Comparison of ENCODE assay signal across 8 mouse cellular contexts in genomic region chr4:49522576-49522975, GRCm38 (mm10). TPM values are rescaled to one million over a fixed set of nuclear protein-coding genes. Genes with fewer than 3 reads are reported as not detected.
A peak's percentile ranks its signal among the peaks of the same experiment; 100 is the strongest.
DNase-seq lines count a peak whose midpoint lies in the region; ATAC-seq and TF ChIP-seq lines count a peak whose summit lies in the region.

No protein-coding gene starts in this region.

- H3K27ac ChIP-seq in lung, postnatal 0 days (ENCODE audit: low read length): no peak overlapping the region
- H3K27ac ChIP-seq in embryonic facial prominence, embryonic 12.5 days: no peak overlapping the region
- H3K27ac ChIP-seq in heart, embryonic 16.5 days (ENCODE audit: low read length): no peak overlapping the region
- no peak overlapping the region for H3K27ac ChIP-seq in stomach, embryonic 16.5 days (ENCODE audit: low read length)

- DNase-seq in lung, postnatal 0 days (ENCODE audit: low spot score): peak; percentile 8
- DNase-seq in lung, postnatal 25 days (ENCODE audit: low spot score): no peak
- peak; percentile 71 to 90 for DNase-seq in left cerebral cortex, adult 9 months (ENCODE audit: low spot score in 2 of 2)
- DNase-seq in thymus, postnatal 25 days: no peak

- no peak overlapping the region for H3K4me2 ChIP-seq in lung, postnatal 0 days (replicated peaks; ENCODE audit: low read depth, low read length)
- H3K4me2 ChIP-seq in embryonic facial prominence, embryonic 12.5 days (replicated peaks): 0 out of 2 replicates have a peak overlapping the region, but pooled peaks have one; percentile 52
- peak overlapping the region; percentile 85 for H3K4me2 ChIP-seq in heart, embryonic 16.5 days (ENCODE audit: low read depth, low read length)
- peak overlapping the region; percentile 75; the same call in 1 of the 2 replicates for H3K4me2 ChIP-seq in stomach, embryonic 16.5 days (ENCODE audit: low read depth, low read length)

- ATAC-seq in lung, postnatal 0 days: no peak
- ATAC-seq in embryonic facial prominence, embryonic 12.5 days (ENCODE audit: insufficient number of reproducible peaks, insufficient read depth, low FRiP score, low TSS enrichment): no peak
- ATAC-seq in heart, embryonic 16.5 days (replicated peaks; ENCODE audit: extremely low read depth, insufficient read depth, low FRiP score): no peak
- ATAC-seq in stomach, embryonic 16.5 days (ENCODE audit: insufficient read depth, low FRiP score): no peak
- no peak for ATAC-seq in CD4-positive, CD25-positive, alpha-beta regulatory T cell, adult 4 months

- H3K9ac ChIP-seq in lung, postnatal 0 days (replicated peaks; ENCODE audit: low read depth): no peak overlapping the region
- no peak overlapping the region for H3K9ac ChIP-seq in embryonic facial prominence, embryonic 12.5 days
- H3K9ac ChIP-seq in heart, embryonic 16.5 days (ENCODE audit: low read length): no peak overlapping the region
- H3K9ac ChIP-seq in stomach, embryonic 16.5 days (ENCODE audit: low read length): no peak overlapping the region

- no peak for TF ChIP-seq CTCF in lung, postnatal 0 days (IDR thresholded peaks at IDR 0.05)

- no peaks in the 10 kb centered on the region for H3K9me3 ChIP-seq in lung, postnatal 0 days (ENCODE audit: low read length)
- H3K9me3 ChIP-seq in embryonic facial prominence, embryonic 12.5 days: no peaks in the 10 kb centered on the region
- no peaks in the 10 kb centered on the region for H3K9me3 ChIP-seq in heart, embryonic 16.5 days (replicated peaks; ENCODE audit: control insufficient read depth, low read length)
- H3K9me3 ChIP-seq in stomach, embryonic 16.5 days (replicated peaks; ENCODE audit: control insufficient read depth, low read length): 0 out of 2 replicates have a peak, but pooled peaks cover 2% of the 10 kb centered on the region

- no peaks in the 10 kb centered on the region for H3K36me3 ChIP-seq in lung, postnatal 0 days (ENCODE audit: insufficient read depth, low read length)
- peaks cover 24% of the 10 kb centered on the region; the same call in 1 of the 2 replicates for H3K36me3 ChIP-seq in embryonic facial prominence, embryonic 12.5 days
- H3K36me3 ChIP-seq in heart, embryonic 16.5 days (ENCODE audit: control insufficient read depth, insufficient read depth): peaks cover 25% of the 10 kb centered on the region
- no peaks in the 10 kb centered on the region for H3K36me3 ChIP-seq in stomach, embryonic 16.5 days (ENCODE audit: control insufficient read depth, insufficient read depth, low read length)

- H3K4me1 ChIP-seq in lung, postnatal 0 days (ENCODE audit: insufficient read depth, low read depth, low read length): peaks cover 7% of the 10 kb centered on the region; the same call in 1 of the 2 replicates
- peaks cover 14% of the 10 kb centered on the region; the same call in 1 of the 2 replicates for H3K4me1 ChIP-seq in embryonic facial prominence, embryonic 12.5 days
- peaks cover 7% of the 10 kb centered on the region for H3K4me1 ChIP-seq in heart, embryonic 16.5 days (ENCODE audit: control insufficient read depth, insufficient read depth, low read length)
- peaks cover 7% of the 10 kb centered on the region for H3K4me1 ChIP-seq in stomach, embryonic 16.5 days (ENCODE audit: control insufficient read depth, insufficient read depth, low read length)

- WGBS in lung, postnatal 0 days: 55% methylated on average over 9 of the region's 9 CpGs
- WGBS in embryonic facial prominence, embryonic 12.5 days: 85% methylated on average over 9 of the region's 9 CpGs
- WGBS in heart, embryonic 16.5 days: 59% methylated on average over 9 of the region's 9 CpGs
- 68% methylated on average over 9 of the region's 9 CpGs for WGBS in stomach, embryonic 16.5 days

- H3K27me3 ChIP-seq in lung, postnatal 0 days (replicated peaks; ENCODE audit: insufficient read depth, low read length): no peaks in the 10 kb centered on the region
- no peaks in the 10 kb centered on the region for H3K27me3 ChIP-seq in embryonic facial prominence, embryonic 12.5 days
- H3K27me3 ChIP-seq in heart, embryonic 16.5 days (ENCODE audit: control insufficient read depth, insufficient read depth, low read length): no peaks in the 10 kb centered on the region
- no peaks in the 10 kb centered on the region for H3K27me3 ChIP-seq in stomach, embryonic 16.5 days (ENCODE audit: control insufficient read depth, insufficient read depth, low read length)

- TF ChIP-seq EP300 in lung, postnatal 0 days (IDR thresholded peaks at IDR 0.05): no peak

- H3K4me3 ChIP-seq in lung, postnatal 0 days (ENCODE audit: low read depth, low read length): no peak overlapping the region
- H3K4me3 ChIP-seq in embryonic facial prominence, embryonic 12.5 days: no peak overlapping the region
- H3K4me3 ChIP-seq in heart, embryonic 16.5 days (ENCODE audit: low read length): peak overlapping the region; percentile 69
- no peak overlapping the region for H3K4me3 ChIP-seq in stomach, embryonic 16.5 days (replicated peaks; ENCODE audit: low read length)

RNA-seq across cellular contexts. Expression of gene Zfp189, which starts 1.6 kb away (rescaled TPM):
- polyA plus RNA-seq in lung, postnatal 0 days (2015; fragmentation: Nextera tagmentation; extraction: Ambion mirVana): 4.7 and 4.8 TPM in 2 replicates
- 11.8 and 12.5 TPM in 2 replicates for polyA plus RNA-seq in embryonic facial prominence, embryonic 12.5 days (2016; fragmentation: Nextera tagmentation; extraction: Ambion mirVana)
- polyA plus RNA-seq in heart, embryonic 16.5 days (2015; fragmentation: Nextera tagmentation; extraction: Ambion mirVana): 7.0 and 7.8 TPM in 2 replicates
- 5.8 and 6.0 TPM in 2 replicates for polyA plus RNA-seq in stomach, embryonic 16.5 days (2015; fragmentation: Nextera tagmentation; extraction: Ambion mirVana)
- polyA plus RNA-seq in CD4-positive, CD25-positive, alpha-beta regulatory T cell, adult 4 months (2017; shearing (Covaris generic)): 1 to 10 TPM; 3.3 to 4.0 TPM

RNA-seq across cellular contexts. Expression of gene Mrpl50, which starts 1.7 kb away (rescaled TPM):
- polyA plus RNA-seq in lung, postnatal 0 days (2015; fragmentation: Nextera tagmentation; extraction: Ambion mirVana): 30.6 and 31.8 TPM in 2 replicates
- 85.6 and 87.7 TPM in 2 replicates for polyA plus RNA-seq in embryonic facial prominence, embryonic 12.5 days (2016; fragmentation: Nextera tagmentation; extraction: Ambion mirVana)
- polyA plus RNA-seq in heart, embryonic 16.5 days (2015; fragmentation: Nextera tagmentation; extraction: Ambion mirVana): 59.0 and 69.5 TPM in 2 replicates
- polyA plus RNA-seq in stomach, embryonic 16.5 days (2015; fragmentation: Nextera tagmentation; extraction: Ambion mirVana): 86.3 and 87.7 TPM in 2 replicates
- polyA plus RNA-seq in CD4-positive, CD25-positive, alpha-beta regulatory T cell, adult 4 months (2017; shearing (Covaris generic)): 10 to 100 TPM; 33.8 to 39.9 TPM

RNA-seq across cellular contexts. Expression of gene Baat, which starts 16.2 kb away (rescaled TPM):
- polyA plus RNA-seq in lung, postnatal 0 days (2015; fragmentation: Nextera tagmentation; extraction: Ambion mirVana): not detected in 2 replicates
- polyA plus RNA-seq in embryonic facial prominence, embryonic 12.5 days (2016; fragmentation: Nextera tagmentation; extraction: Ambion mirVana): 0.08 and 0.24 TPM in 2 replicates
- 0.09 and 0.16 TPM in 2 replicates for polyA plus RNA-seq in heart, embryonic 16.5 days (2015; fragmentation: Nextera tagmentation; extraction: Ambion mirVana)
- polyA plus RNA-seq in stomach, embryonic 16.5 days (2015; fragmentation: Nextera tagmentation; extraction: Ambion mirVana): 0.06 and 0.36 TPM in 2 replicates
- not detected for polyA plus RNA-seq in CD4-positive, CD25-positive, alpha-beta regulatory T cell, adult 4 months (2017; shearing (Covaris generic))

RNA-seq across cellular contexts. Expression of gene Aldob, which starts 26.8 kb away (rescaled TPM):
- 0.30 and 0.35 TPM in 2 replicates for polyA plus RNA-seq in lung, postnatal 0 days (2015; fragmentation: Nextera tagmentation; extraction: Ambion mirVana)
- polyA plus RNA-seq in embryonic facial prominence, embryonic 12.5 days (2016; fragmentation: Nextera tagmentation; extraction: Ambion mirVana): 0.10 TPM in 1 of 2 replicates, not detected in the other
- polyA plus RNA-seq in heart, embryonic 16.5 days (2015; fragmentation: Nextera tagmentation; extraction: Ambion mirVana): 0.46 and 1.9 TPM in 2 replicates
- 68.3 and 84.5 TPM in 2 replicates for polyA plus RNA-seq in stomach, embryonic 16.5 days (2015; fragmentation: Nextera tagmentation; extraction: Ambion mirVana)
- not detected for polyA plus RNA-seq in CD4-positive, CD25-positive, alpha-beta regulatory T cell, adult 4 months (2017; shearing (Covaris generic))

RNA-seq across cellular contexts. Expression of gene Acnat1, which starts 48.9 kb away (rescaled TPM):
- 0.29 TPM in 1 of 2 replicates, not detected in the other for polyA plus RNA-seq in lung, postnatal 0 days (2015; fragmentation: Nextera tagmentation; extraction: Ambion mirVana)
- not detected in 2 replicates for polyA plus RNA-seq in embryonic facial prominence, embryonic 12.5 days (2016; fragmentation: Nextera tagmentation; extraction: Ambion mirVana)
- polyA plus RNA-seq in heart, embryonic 16.5 days (2015; fragmentation: Nextera tagmentation; extraction: Ambion mirVana): not detected in 2 replicates
- 2.4 TPM in 2 replicates for polyA plus RNA-seq in stomach, embryonic 16.5 days (2015; fragmentation: Nextera tagmentation; extraction: Ambion mirVana)
- not detected for polyA plus RNA-seq in CD4-positive, CD25-positive, alpha-beta regulatory T cell, adult 4 months (2017; shearing (Covaris generic))

Comparison
In these comparisons a context has a peak if more than half of its experiments do, and no peak if none do; other contexts are left out.
1. DNase-seq: peak in lung, postnatal 0 days (single experiment) and left cerebral cortex, adult 9 months (2 of 2); none in lung, postnatal 25 days (single experiment) and thymus, postnatal 25 days (single experiment).